Mouse (Mus musculus): Measurements from ENCODE around the gene Tmc1.

Tmc1 gene
- long read RNA-seq, experiment 1: 0 reads
- long read RNA-seq, experiment 2: 0 reads

DNA sequence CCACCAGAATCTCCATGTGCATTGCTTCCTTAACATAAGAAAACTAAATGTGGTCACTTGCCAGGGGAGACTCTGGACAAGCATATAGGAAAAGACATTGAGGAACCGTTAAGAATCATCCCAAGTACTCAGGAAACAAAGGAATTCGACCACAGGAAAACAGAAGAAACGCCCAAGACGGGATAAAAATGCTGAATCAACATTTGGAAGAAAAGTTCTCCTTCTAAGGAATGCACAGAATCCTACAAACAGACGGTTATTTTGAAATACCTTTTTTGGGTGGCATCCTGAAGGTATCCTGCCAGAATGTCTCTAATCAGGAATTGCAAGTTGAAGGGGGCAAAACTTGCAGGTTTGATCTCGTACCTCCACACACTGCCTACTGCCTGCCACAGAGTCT is at the start of gene Tmc1:
Tmc1 (minus strand) TSS at position 329 of the 400 bp plus-strand sequence.
- intact Hi-C loops (cut with DNase I): no loop called here

DNA sequence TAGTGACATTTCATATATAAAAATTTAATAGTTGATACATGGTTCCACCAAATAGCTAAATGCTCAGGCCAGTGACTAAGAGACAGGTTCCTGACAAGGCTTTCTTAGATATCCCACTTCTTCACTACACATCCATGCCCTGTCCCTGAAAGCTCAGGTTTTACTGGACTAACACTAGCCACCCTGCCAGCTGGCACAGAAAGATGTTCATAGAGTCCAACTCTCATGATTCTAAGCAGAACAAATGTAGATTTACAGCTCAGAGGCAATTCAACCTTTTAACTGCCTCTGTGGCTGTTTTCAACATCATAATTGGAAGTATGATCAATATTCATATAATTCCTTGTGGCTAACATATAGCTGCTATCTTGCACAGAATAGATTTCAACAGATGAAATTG is 47.5 kb upstream of the Tmc1 start:
- intact Hi-C loops (cut with DNase I): no loop called here

DNA sequence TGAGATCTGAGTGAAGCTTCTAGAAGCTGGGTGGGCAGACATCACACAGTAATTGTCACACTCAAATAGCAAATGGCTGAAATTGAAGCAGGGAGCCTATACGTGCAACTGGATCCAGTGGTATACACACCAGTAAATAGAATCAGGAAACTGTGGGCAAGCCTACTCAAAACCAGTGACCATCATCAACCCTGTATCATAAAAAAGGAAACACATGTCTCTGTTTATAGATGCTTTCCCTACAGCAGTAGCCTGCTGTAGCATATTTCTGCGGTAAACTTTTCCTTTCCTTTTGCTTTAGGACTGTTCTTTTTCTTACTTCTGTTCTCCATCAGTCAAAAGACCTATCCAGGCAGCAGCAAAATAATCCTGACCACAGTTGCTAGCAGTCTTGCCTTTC is 25.2 kb upstream of the Tmc1 start:
- intact Hi-C loops (cut with DNase I): no loop called here

DNA sequence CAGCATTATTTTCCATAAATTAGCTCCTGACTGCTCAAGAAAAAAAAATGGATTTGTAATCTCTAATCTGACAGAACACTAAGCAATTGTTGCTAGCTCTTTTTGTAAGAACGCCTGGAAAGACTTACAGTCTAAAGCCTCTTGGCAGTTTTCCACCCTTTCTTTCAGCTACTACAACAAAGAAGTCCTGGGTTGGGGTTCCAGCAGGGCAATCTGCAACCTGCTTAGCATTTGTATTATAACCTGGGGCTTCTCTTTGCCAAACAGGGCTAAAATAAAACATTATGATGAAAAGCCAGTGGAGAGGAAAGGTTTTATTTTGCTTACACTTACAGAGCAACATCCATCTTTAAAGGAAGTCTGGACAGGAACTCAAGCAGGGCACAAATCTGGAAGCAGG is 24.1 kb upstream of the Tmc1 start:
- intact Hi-C loops (cut with DNase I): no loop called here

DNA sequence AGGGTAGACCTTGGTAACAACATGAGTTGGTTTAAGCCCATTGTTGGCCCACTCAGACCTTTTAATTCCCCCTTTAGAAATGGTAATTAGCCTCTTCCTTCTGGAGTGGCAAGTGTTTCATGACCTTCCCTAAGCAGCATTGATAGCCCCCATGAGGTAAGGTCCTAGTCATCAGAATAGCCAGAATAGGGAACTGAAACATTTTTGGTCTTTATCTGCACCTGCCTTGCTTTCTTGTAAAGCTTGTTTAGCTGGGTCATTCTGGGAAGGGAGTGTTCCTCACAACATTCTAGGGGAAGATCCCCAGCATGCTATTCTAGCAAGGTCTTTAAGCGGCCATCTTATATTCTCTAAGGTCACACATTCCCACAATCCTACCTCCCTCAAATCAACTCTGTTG is 17.9 kb upstream of the Tmc1 start:
- intact Hi-C loops (cut with DNase I): no loop called here

DNA sequence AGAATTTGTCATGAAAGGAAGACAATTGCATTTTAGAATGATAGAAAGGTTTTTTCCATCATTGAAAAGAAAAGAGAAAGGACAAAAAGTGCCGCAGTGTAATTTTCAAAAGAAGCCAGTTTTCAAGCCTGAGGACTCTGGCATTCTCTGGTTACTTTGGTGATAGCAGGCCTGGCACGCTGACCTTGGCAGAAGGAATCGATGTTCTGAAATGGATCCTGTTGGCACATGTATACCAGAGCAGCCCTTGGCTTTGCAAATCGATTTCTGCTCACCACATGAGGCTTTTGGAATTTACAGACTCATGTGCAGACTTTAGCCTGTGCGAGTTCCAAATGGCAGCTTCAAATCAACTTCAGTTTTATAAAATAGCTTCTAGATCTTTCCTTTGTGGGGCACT is 813 bp upstream of the Tmc1 start:
- intact Hi-C loops (cut with DNase I): no loop called here

DNA sequence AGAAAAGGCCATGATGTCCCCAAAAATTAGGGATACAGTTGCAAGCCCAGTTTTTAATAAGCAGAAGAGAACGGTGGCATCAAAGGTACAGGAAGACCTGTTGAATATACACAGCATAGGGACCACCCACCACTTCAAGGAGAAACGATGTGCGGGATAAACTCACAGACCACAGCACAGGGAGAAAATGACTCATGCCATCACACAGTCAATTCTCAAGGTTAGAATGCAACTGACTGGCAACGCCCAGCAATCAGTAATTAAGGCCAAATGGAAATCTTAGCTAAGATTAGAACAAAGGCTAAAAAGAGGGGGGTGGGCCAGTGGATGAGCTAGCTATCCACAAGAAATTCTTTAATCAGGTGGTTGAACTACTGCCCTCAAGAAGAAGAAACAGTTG is 9.6 kb downstream of the Tmc1 start:
- intact Hi-C loops (cut with DNase I): no loop called here

DNA sequence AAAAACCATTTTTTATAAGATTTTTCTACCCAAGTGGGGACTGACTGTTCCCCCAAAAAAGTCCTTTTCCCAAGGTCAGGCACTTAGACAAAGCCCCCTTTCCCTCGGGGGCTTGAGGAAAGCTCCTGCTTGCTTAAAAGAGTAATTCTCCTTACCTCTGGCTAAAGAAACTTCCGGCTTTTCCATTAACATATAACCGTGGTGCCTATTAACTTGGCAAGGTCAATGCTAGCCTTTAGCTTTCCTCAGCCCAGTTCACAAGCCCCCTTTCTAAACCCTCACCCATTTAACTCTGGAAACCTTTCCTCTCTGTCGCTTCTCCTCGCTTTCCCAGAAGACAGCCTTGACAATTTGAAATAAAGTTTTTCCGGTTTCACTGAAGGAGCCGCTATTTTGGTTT is 29.7 kb downstream of the Tmc1 start:
- intact Hi-C loops (cut with DNase I): no loop called here

DNA sequence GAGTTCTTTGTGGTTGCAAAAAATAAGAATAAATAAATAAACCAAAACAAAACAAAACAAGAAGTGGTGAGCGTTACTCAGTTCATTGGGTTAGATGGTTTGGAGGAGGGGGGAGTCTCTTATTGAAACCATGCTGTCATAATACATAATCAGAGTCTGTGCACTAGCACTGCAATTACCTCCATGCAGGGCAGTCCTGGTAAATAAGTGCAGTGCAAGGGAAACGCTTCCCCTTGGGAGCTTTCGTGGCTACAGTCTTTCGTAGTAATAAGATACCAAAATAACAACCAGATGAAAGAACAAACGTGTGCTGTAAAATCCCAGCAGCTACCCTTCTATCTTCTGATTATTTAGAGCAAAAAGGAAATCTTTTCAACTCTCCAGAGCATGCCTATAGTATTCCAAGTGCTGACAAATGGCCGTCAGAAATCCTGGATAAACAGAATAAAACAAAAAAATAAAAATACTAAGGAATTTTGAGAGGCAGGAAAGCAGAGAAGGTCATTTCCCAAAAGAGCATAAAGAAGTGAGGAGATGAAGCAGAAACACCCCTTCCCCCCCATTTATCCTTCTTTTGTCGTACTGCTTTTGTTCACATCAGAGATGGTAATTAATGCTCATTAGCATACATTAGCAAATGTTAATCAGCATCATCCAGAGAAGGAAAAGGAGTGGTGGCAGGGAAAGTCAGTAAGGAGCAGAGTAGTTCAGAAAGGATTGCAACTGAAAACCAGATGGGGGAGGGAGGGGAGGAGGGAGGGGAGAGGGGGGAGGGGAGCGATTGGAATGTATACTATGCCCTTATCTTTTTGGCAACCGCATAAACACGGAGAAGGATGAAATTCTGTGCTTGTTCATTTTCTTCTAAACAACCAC is 30.4 kb downstream of the Tmc1 start:
- intact Hi-C loops (cut with DNase I): no loop called here

DNA sequence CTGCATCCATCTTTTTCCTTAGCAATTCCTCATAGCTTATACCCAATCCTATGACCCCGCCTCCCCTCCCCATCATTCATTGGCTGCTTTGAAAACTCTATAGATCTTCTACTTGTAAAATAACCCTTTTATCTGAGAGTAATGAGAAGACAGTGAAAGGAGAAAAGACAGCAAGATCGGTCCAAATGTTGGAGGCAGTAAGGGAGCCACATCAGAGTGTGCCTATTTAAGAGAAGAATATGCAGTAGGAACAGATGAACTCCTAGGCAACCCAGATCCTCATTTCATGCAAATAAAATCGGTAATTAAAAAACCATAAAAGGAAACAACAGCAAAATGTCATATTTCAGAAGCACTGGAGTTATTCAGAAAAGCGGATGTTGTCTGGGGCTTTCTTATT is 35.8 kb downstream of the Tmc1 start:
- intact Hi-C loops (cut with DNase I): no loop called here

DNA sequence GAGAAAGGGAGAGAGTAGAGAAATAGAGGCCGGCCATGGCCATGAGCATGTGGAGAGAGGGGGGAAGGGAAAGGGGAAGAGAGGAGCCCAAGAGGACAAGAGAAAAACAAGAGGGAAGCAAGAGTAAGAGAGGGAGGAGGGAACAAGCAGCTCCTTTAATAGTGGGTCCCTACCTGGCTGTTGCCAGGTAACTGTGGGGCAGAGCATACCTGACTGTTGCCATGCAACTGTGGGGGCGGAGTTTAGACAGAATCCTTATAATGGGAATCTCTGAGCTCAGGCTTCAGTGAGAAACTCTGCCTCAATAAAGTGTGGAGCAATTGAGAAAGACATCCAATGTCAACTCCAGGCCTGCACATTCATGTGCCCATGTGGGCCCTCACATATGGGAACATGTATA is 38.9 kb downstream of the Tmc1 start:
- intact Hi-C loops (cut with DNase I): no loop called here

DNA sequence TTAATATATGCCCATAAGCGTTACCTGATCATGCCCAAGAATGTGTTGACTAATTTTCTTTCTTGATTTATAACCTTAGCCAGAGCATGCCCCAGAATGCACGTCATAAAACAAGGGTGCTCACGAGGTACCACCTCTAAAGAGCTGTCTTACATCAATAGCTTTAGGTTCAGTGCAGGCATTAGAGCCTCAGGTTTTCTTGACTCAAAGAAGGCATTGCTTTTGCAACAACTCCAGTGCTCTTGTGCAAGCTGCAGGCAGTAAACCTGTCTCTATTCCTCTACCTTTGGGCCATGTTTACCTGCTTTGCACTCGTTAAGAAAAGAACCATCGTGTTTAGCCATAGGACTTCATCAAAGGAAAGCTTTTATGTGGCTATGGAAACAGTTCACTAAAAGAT is 43.6 kb downstream of the Tmc1 start:
- intact Hi-C loops (cut with DNase I): no loop called here

DNA sequence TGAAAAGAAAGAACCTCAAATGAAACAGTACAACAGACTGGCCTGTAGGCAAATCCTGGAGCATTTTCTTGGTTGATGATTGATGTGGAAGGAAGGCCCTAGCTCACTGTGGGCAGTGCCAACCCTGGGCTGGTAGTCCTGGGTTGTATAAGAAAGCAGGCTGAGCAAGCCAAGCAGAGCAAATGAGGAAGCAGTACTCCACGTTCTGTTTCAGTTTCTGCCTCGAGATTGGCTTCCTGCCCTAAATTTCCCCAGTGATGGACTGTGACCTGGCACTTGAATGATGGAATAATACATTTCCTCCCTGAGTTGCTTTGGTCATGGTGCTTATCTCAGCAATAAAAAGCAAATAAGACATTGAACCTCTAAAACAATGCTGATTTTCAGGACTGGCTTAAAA is 72.8 kb downstream of the Tmc1 start:
- intact Hi-C loops (cut with DNase I): no loop called here

DNA sequence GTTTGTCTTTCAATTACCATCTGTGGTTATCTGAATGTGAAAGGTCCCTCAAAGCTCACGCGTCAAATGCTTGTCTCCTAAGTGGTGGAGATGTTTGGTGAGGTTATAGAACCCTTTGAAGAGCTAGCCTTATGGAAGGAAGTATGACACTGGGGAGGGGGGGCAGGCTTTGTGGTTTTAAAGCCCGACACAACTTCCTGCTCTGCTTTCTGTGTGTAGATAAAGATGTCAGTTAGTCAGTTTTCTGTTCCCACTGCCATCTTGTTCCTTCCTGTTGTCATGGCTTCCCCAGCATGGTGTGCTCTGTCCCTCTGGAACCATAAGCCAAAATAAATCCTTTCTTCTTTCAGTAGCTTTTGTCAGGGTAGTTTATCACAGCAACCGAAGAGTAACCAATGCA is 78.1 kb downstream of the Tmc1 start:
- intact Hi-C loops (cut with DNase I): no loop called here

DNA sequence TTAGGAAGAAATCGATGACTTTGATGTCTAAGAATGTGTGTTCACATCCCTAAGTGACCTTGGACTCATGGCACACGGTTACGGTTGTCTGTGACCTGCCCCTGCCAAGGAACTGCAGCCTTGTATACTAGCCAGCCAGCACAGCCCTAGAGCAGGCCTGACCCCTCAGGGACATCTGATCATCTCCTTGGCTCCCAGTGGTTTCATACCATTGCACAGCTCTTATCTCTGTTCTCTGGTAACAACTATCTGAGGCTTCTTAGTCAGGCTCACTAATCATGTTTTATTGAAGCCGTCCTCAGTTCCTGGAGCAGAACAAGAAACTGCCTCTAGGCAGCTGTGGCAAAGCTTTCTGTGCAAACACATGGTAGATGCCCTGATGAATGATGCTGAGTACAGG is 92.2 kb downstream of the Tmc1 start:
- intact Hi-C loops (cut with DNase I): no loop called here

DNA sequence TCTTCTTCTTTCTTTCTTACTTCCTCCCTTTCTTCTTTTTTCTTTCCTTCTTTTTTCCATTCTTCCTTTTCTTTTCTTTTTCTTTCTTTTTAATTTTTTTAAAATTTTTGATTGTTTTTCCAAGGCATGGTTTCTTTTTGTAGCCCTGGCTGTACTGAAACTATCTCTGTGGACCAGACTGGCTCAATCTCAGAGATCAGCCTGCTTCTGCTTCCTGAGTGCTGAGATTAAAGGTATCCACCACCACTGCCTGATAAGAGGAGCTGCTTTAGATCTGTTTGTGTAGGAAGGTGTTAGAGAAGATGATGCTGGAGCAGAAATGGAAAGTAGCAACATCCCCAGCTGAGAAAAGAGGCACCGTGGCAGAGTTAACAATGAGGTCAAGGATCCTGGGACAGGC is 93.7 kb downstream of the Tmc1 start:
- intact Hi-C loops (cut with DNase I): no loop called here

DNA sequence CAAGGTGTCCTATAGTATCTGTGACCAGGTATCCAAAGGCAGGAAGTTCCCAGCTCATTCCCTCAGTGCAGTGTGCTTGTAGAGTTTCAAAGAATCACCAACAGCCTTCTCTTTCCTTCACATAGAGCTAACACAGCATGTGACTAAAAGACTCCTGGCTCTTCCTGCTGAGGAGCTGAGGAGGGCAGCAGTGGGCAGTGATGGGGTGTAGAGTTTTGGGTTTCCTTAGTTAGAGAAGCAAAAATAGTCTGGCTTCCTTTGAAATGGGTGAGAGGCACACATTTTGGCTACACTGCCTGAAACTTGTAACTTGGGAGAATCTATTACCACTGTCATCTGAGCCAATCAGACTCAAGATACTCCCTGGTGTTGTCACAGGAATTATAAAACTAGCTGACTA is 96.2 kb downstream of the Tmc1 start:
- intact Hi-C loops (cut with DNase I): loop anchor here (10.0 kb wide), 1 partner anchor 177 kb away; no protein-coding TSS in a partner anchor

DNA sequence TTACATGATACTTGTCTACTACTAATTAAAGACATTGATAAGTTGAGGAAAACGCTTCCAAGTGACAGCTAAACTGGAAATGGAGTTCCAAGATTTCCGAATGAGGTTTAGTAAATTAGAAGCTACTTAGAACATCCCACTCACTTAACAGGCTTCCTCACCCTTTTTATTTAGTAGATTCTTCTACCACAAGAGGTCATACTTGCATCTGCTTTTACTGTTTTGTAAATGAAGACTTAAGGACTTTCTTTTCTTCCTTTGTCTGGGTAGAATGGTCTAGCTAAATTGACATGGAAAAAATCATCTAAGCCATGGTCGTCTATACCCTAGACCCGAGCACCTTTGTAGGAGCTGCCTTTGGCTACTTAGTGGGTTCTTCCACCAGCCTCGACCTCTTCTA is 105.1 kb downstream of the Tmc1 start:
- intact Hi-C loops (cut with DNase I): loop anchor here (5.0 kb wide), 2 partner anchors 518 to 713 kb away; no protein-coding TSS in a partner anchor

DNA sequence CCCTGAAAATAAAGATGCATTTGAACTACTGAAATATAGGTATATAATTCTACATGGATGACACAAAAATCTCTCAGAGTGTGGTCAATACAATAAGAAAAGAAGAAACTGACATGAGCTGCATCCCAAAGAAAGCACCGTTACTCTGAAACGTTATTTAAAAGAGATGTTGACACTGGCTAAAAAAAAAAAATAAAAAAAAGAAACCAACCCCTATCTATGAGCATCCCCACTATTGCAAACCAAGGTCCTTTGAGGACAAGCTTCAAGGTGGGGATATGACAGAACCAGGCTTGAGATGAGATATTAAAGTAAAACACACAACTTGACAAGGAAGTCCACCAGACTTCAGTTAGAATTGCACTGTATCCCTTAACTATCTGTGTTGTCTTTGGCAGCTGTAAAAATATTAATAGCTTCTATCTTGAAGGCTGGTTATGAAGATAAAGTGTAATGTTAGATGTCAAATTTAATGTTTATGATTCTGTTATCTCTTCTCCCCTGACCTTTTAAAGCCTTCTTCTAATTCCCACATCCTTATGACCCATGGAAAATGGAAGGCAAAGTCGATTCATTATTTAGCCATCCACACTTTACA is 106.4 kb downstream of the Tmc1 start:
- intact Hi-C loops (cut with DNase I): loop anchor here (5.0 kb wide), 2 partner anchors 520 to 715 kb away; no protein-coding TSS in a partner anchor

DNA sequence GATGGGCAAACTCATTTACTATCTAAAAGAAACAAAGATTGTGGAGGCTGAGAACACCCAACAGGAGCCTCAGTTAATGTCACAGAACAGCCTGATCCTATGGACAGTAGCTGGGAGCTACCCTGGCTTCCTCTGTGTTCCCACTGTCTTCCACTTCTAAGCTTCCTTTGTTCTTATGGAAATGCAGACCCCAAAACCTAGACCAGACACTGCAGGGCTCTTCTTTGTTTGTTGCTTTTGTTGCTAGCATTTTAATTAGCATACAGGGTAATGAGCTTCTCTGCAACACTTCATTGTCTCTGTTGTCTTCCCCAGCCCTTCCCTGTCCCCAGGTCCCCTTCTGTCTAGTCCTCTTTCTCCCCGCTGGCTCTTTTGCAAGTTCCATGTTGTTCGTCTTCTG is 116.6 kb downstream of the Tmc1 start:
- intact Hi-C loops (cut with DNase I): no loop called here

DNA sequence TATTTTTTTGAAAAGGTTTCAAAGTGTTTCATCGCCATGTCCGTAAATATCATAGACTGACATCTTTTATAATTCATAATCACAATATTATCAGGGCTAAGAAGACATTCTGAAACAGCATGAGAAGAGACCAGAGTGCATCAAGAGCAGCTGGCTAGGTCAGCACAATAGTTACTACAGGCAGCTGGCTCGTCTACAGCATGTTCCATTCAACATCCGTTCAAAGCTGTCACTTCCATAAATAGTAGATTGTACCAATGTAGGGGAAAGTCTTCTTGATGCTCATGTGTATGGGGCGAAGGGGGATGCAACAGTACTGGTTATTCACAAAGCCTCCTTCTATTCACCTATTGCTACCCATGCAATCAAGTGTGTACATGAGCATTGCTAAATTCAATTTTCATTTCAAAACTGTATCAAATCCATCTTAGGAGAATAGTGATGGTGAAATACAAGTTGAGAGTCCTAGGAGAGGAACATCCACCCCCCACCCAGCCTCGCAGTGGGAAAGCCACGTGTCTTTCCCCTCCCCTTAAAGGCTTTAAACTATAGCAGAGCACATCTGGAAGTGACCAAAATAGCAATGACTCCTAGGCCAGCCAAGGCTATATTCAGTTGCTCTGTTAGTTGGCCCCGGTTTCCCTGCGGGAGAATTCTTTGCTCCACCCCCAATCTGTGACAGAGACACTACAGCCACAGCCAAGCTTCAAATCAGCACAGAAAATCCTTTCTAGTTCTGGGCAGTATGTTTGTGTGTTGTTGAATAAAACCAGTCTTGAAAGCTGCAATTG is 117.8 kb downstream of the Tmc1 start:
- intact Hi-C loops (cut with DNase I): no loop called here

DNA sequence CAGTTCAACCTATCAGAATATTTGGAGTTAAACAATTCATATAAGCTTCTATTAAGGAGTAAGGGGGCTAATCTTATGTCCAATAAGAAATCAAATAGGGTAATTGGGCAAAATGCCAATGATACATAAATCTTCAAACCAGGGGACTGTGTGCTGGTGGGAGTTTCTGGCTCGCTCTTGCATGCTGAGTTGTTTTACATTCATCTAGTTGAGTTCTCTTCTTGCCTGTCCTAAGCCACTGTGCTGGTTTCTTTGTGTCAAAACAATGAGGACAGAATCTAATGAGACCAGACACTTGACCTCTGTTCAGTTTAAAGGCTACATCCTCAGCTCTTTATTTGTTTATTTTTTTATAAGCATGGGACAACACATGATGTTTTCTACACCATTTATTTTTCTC is 119.1 kb downstream of the Tmc1 start:
- intact Hi-C loops (cut with DNase I): no loop called here
